Mouse (Mus musculus) left cerebral cortex, adult 18-20 months (tissue): ENCODE results near the gene Kntc1. TPM values are rescaled to one million over a fixed set of nuclear protein-coding genes. Genes with fewer than 3 reads are reported as not detected.

Experiments used
- DNase-seq, 2 experiments: peaks; one replicate each; pipeline ENCODE4 v3.0.0; 2021 to 2022; ENCODE audit warnings: low spot score in 2 of 2, mixed read lengths in 1 of 2
- total RNA-seq, 2 experiments: library from RNA; stranded (reverse); gene quantifications; 2 replicates each; pipeline ENCODE4 v1.2.3; 2021

The Kntc1 gene
- total RNA-seq, 2 experiments from 2014 or later, result 0.89 to 1.1 TPM

GRCm38 (mm10) chr5:123806334-123806733 lies 56.8 kb downstream of the Kntc1 start:
- DNase-seq, result peak; percentile 15 to 32

- DNase-seq, result no peak
Observed at GRCm38 (mm10) chr5:123808541-123808940, 59.0 kb downstream of the Kntc1 start.

DNA sequence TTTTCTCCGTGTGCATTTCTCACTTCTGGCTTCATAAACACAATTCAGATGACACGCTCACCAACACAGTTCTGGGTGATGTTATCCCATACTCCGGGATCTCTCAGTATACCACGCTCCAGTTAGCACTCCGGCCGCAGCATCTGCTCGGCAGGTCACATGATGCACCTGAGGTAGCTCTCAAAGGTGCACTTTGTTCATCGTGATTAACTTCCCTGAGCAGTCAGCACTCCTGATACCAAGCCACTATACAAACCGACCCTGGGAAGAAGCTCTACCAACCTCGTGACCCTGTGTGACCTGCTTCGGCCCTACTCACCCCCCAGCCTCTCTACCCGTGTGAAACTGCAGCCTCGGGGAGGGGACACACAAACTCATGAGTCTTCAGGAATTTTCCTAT lies 59.6 kb downstream of the Kntc1 start:
- no peak for DNase-seq

GRCm38 (mm10) chr5:123816891-123817290 lies 67.4 kb downstream of the Kntc1 start:
- no peak for DNase-seq

DNA sequence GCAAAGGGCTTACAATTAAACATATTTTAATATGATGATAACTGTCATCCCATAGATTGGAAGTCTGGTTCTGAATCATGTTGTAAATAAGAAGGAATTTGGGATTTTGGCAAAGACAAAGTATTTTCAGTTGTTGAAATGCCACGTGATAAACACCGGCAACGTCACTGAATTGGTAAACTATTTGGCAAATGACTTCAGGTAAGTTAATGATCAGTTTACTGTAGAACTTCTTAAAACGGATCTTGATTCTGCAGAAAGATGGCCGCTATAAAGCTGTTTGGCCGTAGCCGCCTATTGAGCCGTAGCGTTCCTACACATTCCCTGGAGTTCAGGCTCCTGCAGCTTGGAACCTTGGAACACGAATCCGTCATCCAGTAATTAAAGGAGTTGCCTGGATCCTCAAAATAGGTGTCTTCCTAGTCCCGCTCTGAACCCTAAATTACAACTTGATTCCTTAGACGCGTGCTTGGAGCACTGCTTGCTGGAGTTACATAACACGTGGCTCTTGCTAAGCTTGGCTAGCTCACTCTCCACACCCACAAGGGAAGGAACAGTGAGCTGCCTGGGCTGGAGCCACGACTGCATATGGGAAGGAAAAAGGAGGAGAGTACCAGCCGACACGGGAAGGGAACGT lies 69.5 kb downstream of the Kntc1 start:
- peak; percentile 61 to 78 for DNase-seq

DNA sequence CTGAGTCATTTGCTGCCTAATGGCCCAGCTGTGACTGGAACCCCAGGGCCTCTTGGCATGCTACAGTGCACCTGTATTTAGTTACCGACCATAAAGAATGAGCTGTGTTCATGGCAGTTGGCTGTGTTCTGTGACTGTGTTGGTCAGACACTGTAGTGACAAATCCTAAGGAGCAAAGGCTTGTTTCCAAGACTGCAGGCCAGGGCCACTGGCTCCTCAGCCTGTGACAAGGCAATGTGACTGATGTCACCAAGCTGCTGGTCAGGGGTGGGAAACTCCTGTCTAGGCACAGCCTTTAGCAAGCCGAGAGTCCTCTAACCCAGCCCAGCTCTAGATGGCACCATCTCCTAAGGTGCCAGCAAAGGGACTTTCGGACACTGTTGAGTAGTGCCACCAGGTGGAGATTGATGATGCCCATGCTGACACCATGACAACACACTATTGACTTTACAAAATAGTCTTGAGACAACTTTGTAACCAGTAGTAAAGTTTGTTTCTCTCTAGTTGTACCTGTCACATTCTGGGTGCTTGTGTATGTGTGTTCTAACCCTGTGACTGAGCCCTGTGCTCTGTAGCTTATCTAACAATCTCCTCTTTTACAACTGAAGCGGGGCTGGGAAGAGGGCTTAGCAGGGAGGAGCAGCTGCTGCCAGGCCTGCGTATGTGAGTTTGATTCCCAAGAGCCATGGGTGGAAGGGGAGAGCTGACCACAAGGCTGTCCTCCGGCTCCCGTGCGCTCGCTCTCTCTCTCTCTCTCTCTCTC lies 71.2 kb downstream of the Kntc1 start:
- no peak for DNase-seq

- no peak for DNase-seq
Observed at GRCm38 (mm10) chr5:123821264-123821571, 71.7 kb downstream of the Kntc1 start.

DNA sequence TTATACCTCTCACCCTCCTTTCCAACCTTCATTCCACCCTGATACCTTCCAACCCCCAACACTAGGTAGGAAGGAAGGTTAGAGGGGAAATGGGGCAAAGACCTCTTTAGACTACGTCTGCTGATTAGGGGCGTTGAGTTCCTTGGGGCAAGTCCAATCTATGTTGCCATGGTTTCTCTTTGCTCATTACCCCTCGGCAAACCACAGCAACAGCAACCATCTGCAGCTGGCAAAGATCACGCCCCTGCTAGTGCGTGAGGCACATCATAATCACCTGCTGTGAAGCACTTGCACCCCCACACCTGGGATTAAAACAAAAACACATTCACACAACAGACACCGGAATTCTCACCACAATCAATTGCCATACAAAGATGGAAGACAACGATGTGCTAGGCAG lies 73.2 kb downstream of the Kntc1 start:
- no peak for DNase-seq

DNA sequence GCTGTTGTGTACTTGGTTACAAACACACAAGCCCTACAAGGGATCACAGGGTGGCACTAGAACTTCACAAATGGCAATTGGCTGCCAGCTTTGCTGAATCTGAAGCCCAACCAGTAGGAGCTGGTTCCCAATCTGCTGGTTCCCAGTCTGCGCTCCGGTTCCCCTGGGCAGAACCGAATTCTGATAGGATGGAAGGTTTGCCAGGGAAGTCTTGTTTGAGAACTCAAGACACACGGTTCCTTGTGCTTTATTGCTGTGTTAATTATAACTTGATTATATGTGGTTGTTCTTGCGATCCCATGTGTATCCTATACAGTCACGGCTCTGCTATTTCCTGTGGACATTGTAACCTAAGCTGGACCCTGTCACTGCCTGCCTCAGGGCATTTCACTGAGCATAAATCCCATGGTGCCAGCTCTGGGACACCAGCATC lies 78.2 kb downstream of the Kntc1 start:
- no peak for DNase-seq

DNA sequence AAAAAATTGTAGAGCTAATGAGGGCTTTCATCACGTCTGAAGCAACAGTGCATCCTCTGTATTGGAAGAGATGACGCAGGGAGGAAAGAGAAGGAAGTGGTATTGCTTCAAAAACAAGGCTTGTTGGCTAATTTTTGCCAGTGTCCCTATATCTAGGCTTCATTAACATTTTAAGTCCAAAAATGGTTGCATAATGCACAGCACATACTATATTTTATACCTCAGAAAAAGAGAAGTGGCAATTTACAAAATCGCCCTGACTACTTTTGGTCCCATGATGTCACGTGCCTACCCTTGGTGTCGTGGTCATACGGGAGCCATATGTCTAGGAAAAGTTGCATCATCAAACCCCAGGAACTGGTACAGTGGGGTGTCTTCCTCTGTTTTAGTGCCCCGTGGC lies 82.8 kb downstream of the Kntc1 start:
- DNase-seq, result no peak

DNA sequence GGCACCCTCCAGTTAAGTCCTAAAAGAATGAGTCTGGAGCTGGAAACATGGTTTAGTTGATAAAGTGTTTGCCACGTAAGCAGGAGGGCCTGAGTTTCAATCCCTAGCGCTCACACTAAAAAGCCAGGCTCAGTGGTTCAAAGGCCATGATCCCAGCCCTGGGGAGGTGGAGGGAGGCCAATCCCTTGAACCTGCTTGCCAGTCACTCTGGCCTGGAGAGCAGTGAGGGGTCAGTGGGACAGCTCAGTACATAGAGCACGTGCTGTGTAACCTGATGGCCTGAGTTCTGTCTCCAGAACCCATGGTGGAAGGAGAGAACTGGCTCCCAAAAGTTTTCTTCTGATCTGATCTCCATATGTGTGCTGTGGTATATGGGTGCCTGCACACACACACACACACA lies 85.3 kb downstream of the Kntc1 start:
- no peak for DNase-seq

- no peak for DNase-seq
Observed at GRCm38 (mm10) chr5:123837371-123837770, 87.9 kb downstream of the Kntc1 start.

GRCm38 (mm10) chr5:123842221-123842934 lies 92.9 kb downstream of the Kntc1 start:
- no peak for DNase-seq

GRCm38 (mm10) chr5:123842935-123843282 lies 93.4 kb downstream of the Kntc1 start:
- no peak for DNase-seq

GRCm38 (mm10) chr5:123843816-123844215 lies 94.3 kb downstream of the Kntc1 start:
- no peak for DNase-seq

DNA sequence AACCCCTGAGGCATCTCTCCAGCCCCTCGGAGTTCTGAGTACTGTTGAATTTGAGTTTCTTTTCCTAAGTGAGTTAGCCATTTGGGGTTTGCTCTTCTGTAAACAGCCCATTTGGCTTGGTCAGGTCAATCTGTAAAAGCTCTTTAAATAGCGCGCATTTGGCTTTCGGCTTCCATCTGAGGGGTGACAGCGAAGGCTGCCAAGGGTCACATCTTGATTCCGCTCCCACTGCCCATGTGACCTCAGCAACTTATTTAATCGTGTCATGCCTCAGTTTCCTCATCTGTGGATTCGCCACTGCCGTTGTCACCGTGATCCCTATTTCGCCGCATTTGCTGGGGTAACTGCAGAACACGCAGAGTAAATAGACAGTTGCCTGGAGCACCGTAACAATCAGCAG lies 94.8 kb downstream of the Kntc1 start:
- DNase-seq, result no peak

- no peak for DNase-seq
Observed at GRCm38 (mm10) chr5:123851398-123851797, 101.9 kb downstream of the Kntc1 start.

DNA sequence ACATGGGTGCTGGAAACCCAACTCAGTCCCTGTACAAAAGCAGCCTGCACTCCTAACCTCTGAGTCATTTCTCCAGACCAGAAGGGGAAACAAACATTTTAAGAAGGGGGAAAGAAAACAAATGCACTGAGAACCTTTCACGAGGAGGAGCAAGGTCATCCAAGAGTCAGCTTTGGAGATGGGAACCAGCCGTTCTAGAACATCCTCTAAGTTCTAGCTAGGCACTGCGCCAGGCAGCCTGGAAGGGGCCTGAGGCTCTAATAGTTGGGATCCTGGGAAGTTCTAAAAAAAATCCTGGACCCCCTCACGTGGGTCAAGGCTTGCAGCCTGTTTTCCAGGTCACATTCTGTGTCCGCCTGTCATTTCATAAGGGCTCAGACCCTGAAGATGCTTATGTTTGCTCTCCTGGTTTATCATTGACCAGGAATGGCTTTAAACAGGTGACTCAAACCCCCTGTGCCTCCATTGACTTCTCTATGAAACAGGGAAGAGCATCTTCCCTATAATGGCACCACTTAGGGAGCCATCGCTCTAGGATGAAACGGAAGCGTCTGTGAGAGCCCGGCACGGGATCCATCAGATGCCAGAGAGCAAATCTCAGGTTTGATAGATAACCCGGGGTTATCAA lies 104.5 kb downstream of the Kntc1 start:
- no peak for DNase-seq

GRCm38 (mm10) chr5:123854511-123854910 lies 105.0 kb downstream of the Kntc1 start:
- no peak for DNase-seq

- DNase-seq, result no peak
Observed at GRCm38 (mm10) chr5:123858798-123859197, 109.3 kb downstream of the Kntc1 start.

GRCm38 (mm10) chr5:123862374-123863350 lies 113.1 kb downstream of the Kntc1 start:
- no peak for DNase-seq
